Mouse (Mus musculus): ENCODE data around the gene Nmrk2.
"Not testable (repeated sequence)": the region's sequence is repeated elsewhere in the genome, so short reads cannot be mapped to it uniquely, and the experiment has no call there.

The Nmrk2 gene

DNA sequence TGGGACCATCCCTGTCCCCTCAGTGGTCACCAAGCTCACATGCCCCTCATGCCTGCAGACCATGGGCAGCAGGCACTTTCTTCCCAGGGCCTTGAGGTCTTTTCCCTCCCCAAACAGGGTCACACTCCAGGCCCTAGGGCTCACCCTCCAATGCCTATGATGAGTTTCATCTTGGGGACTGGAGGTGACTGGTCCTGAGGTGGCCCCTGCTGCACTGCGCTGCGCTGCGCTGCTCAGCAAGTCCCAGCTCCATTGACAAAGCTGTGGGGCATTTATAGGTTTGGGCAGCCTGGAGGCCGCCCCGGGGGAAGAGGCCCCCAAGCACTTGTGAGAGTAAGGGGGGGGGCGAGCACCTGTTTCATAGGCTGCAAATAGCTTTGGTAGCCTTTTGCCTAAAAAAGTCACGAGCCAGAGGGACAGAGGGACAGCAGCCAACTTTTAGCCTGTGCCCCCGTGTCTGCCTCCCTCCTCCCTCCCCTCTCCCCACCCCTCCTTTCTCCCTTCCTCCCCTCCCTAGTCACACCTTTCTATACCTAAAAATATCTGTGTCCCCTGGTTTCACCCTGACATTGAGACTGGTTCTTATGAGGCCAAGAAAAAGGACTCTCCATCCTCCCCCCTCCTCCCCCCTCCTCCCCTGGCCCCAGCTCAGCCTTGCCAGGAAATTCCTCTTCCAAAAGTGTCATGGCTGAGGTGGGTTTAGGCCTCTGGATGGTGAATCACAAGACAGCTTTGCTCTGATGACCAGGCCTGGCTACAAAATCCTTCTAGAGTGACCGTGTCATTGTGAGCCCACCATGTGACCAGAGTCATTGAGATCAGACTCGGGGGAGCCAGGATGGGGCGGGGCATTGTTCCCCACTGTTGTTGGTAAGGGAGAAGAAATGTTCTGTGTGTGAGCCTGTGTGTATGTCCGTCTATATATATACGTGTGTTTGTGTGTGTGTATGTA lies at the start of gene Nmrk2:
Gene Nmrk2 (minus strand): TSS at position 245 of the 952 bp plus-strand sequence.
- DNase-seq (ENCODE audit: low spot score in 2 of 2): no peak

DNA sequence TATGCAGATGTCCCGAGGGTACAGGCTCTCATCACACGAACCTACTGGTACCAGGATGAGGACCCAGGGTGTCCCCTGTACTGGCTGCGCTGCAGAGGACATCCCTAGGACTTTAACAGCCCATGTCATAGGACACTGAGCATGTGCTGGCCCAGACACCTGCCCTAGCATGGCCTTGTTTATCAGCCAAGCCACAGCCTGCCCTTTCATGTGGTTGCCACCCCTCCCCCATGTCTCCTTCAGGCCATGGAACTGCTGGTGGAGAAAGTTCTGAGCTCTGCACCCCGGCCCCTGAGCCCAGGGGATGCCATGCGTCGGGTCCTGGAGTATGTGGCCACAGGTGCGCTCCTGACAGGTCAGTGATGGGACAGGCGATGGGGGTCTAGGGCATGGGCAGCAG lies 47.6 kb upstream of the Nmrk2 start:
- no peak for DNase-seq (ENCODE audit: low spot score in 2 of 2)

DNA sequence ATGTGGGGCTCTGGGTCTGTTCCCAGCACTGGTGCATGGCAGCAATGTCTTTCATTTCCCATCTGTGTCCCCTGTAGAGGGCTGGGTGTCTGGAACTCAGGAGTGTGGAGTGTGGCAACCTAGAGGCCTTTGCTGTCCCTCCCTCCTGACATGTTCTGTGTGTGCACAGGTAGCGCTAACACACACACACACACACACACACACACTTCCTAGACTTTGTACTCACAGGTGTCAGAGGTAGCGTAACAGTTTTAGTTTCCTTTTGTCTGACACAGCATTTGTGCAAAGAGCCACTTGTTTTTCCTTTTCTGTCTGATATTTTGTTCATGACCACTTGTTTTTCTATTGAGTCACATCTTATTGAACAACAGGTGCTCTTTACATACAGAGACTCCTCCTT lies 46.0 kb upstream of the Nmrk2 start:
- DNase-seq (ENCODE audit: low spot score in 2 of 2): no peak

DNA sequence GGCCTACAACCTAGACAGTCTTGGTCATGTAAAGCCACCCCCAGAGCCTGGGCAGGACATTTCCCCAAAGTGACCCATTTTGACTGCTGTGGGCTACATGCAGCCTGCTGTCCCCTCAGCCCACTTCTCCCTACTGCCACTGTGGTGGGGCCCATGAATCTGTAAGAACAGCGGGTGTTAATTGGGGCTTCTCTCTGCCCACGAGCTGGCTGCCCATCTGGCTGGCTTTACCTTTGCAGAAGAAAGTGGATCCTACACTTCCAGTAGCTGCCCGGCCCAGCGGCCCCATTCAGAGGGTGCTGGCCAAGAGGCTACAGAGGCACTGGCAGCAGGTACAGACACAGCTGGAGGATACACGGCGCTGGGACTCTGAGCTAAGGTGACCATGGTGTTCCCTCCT lies 43.3 kb upstream of the Nmrk2 start:
- DNase-seq (ENCODE audit: low spot score in 2 of 2): no peak

DNA sequence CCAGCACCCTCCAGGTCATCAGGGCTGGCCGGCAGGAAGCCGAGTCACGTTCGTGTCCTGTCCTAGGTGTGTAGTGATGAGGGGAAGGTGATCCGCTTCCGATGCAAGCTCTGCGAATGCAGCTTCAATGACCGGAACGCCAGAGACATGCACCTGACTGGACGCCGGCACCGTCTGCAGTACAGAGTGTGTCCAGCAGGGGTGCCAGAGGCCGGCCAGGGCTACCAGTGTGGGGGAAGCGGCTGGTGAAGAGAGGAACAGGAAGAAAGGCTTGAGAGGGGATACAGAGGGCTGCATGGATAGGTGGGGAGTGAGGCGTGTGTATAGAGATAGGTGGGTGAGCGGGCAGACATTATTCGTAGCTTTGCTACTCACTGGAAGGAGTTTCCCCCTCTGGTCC lies 42.7 kb upstream of the Nmrk2 start:
- DNase-seq (ENCODE audit: low spot score in 2 of 2): peak; percentile 64 to 87

DNA sequence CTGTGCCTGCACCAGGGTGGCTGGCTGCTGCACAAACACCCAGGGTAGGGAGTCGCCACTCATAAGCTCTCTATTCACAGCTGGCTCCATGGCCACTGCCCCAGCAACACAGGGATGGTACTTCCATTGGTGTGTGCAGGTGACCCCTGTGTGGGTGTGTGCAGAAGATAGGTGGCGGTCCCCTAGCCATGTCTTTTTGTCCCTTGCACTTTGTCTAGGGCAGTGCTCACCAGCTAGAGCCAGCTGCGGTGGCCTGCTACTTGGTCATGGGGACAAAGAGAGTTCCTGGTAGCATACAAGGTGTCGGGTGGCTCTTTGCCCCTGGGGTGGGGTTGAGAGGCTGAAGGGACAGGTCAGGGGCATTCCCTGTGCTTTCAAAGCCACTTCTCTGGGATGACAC lies 42.3 kb upstream of the Nmrk2 start:
- no peak for DNase-seq (ENCODE audit: low spot score in 2 of 2)

DNA sequence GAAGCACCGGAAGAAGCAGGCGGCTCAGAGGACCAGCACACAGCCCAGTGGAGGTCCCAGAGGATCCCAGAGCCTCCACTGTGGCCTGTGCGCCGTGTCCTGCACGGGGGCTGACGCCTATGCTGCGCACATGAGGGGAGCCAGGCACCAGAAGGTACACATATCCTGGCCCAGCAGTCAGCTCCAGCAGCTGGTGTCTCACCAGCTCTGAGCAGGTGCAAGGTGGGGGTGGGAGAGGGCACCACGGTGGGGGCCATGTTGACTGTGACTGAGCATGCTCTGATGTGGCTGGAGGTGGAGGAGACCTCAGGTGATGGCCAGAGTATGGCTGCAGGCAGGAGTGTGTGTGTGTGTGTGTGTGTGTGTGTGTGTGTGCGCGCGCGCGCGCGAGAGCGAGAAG lies 40.2 kb upstream of the Nmrk2 start:
- no peak for DNase-seq (ENCODE audit: low spot score in 2 of 2)

DNA sequence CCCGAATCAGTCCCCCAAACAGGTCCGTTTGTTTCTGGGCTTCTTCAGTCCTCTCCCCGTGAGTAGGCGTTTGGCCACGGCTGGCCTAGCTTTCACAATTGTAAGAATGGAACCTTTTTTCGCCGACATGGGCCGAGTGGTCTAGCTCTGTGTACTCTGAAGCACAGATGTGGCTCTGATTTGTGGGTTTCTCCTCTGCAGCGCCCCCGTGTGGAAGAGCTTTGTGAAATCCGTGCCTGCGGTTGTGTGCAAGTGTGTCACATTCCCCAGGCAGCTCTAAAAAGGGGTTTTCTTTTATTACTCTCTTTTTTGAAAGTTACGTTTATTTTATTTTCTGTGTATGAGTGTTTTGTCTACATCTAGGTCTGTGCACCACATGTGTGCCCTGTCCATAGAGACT lies 39.0 kb upstream of the Nmrk2 start:
- DNase-seq (ENCODE audit: low spot score in 2 of 2): no peak

DNA sequence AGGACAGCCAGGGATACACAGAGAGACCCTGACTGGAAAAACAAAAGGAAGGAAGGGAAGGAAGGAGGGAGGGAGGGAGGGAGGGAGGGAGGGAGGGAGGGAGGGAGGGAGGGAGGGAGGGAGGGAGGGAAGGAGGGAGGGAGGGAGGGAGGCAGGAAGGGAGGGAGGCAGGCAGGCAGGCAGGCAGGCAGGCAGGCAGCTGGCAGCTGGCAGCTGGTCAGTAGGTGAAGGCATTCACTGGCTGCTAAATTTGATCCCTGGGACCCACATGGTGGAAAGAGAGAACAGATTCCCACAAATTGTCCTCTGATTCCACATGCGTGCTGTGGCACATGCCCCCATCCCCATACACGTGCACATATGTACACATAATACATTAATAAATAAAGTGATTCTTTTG lies 36.8 kb upstream of the Nmrk2 start:
- DNase-seq (ENCODE audit: low spot score in 2 of 2): no peak

DNA sequence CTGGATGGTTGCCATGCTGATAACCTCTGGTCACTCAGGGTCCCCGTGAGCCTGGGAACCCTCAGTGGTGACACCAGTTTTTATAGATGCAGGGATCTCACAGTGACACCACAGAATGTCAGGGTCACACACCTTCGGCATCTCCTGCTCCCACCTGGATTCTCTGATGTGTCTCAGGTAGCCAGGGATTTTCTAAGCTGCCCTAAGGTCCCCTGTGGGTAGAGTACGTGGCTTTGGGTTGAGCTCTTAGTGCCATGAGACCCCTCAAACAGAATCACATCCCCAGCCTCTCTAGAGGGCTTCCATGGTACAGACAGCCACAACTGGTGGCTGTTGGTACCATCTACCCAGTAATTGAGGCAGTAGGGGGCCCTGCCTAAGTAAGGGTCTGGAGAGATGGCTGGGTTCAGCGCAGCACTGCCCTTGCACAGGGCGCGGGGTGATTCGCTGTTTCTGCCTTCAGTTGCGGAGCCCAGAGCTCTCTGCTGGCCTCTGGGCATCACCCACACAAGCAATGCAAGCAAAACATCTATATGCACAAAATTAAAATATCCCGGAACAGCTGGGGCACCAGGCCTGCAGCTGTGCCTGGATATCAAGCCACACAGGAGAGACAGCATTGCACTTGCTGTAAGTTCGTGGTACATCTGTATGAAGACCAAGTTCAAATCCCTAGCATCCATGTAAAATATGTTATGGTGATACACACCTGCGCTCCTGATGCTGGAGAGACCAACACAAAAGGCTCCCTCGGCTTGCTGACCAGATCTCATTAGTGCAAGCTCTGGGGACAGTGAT lies 34.8 kb upstream of the Nmrk2 start:
- no peak for DNase-seq (ENCODE audit: low spot score in 2 of 2)

DNA sequence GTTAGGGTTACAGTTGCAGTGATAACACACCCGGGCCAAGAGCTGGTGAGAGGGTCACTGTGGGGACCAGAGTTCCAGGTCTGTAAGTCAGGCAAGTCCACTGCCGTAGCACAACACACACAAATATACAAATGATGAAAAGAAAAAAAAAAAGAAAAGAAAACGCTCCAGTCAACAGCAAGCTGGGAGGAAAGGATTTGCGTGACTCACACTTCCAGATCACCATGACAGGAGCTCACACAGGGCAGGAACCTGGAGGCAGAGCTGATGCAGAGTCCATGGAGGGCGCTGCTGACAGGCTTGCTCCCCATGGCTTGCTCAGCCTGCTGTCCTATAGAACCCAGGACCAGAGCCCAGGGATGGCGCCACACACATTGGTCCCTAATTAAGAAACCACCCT lies 32.4 kb upstream of the Nmrk2 start:
- no peak for DNase-seq (ENCODE audit: low spot score in 2 of 2)

DNA sequence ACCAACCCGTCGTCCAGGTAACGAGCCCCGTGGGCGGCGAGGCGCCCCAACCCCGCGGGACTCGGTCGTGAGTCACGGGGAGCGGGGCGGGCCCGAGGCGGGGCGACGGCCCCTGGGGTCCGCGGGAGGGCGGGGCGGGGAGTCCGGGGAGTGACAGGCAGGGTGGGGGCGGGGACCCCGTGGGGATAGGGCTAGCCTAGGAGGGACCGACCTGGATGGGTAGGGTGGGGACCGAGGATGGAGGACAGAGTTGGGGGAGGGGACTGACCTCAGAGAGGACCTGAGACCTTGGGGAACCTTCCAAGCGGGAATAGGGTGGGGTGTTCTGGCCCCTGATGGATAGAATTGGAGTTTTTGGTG lies 31.4 kb upstream of the Nmrk2 start:
- no peak for DNase-seq (ENCODE audit: low spot score in 2 of 2)

DNA sequence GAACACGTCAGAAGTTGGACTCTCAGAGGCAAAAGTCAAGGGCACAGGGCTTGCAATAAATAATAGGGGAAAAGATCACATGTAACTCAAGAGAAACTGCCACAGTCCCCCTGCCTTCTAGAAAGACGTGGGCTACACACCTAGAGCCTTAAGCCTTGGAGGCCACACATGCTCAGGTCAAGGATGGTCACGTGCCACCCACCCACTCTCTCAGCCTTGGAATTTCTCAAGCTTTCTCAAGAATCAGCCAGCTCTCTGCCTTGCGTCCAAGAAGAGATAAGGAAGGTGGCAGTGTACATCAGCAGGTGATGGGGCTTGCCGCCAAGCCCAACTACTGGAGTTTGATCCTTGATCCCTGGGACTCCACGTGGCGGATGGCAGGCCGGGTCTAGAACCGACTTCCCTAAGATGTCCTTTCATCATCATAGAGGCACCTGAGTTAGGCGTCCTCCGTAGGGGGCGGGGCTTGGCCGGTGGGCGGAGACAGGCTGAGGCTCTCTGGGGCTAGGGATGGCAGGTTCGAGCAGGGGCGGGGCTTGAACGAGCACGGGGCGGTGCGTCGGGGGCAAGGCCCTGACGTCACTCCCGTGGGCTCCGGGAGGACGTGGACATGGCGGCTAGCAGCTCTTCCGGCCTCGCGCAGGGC lies 30.9 kb upstream of the Nmrk2 start, which contains the start of gene Zfr2:
Gene Zfr2 (plus strand): TSS at position 576 of the 646 bp plus-strand sequence.
- DNase-seq (ENCODE audit: low spot score in 2 of 2): peak; percentile 88 to 93

DNA sequence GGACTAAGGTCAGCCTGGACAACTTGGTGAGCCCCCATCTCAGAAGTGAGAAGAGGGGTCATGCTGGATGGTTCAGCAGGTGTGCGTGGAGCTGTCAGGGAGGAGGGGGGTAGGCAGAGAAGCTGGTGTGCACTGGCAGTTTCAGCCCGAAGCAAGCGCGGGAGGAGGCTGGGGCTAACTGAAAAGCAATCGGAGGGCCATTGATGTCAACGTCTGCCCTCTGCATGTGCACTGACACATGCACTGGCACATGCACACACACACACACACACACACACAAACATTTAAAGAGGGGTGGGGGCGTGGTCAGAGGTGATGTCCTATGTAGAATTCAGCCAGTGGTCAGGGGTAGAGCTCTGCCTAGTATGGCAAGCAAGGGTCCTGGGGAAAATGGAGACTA lies 29.6 kb upstream of the Nmrk2 start:
- no peak for DNase-seq (ENCODE audit: low spot score in 2 of 2)

DNA sequence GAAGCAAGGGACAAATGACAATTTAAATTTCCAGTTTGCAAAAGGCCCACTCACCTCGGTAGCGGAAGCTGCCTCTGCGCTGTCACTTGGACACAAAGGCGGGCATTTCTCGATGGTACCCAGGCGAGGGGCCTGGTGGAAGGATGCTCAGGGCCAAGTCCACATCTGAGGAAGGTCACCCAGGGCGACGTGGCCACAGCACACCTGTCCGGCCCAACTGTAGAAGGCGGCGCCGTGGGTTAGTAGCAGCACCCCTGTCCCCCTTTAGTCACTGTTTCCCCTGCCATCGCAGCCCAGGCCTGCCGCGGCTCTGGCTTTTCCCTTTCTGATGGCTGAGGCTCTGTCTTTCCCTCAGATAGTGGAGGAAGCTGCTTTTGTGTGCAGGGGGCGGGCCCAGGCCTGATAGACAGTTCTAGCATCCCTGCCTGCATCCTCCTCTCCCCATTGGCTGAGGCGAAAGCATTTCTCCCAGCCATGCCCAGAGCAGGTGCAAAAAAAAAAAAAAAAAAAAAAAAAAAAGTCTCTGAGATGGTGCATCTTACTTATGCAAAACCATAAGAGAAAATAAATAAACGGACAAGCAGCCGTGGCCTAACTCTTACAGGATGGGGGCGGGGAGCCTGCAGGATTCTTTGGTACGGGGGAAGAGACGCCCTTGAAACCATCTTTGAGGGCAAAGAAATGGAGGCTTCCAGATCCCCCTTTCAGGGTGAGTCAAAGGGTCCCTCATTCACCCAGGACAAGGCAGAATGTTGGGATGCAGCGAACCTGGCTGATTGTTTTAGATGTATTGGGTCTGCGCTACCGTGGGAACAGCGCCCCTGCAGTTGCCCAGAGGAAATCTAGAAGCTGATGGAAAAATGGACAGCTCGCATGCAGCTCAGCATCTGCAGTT lies 28.8 kb upstream of the Nmrk2 start, which contains the start of gene Atcay:
Gene Atcay (minus strand): TSS at position 396 of the 895 bp plus-strand sequence.
- no peak for DNase-seq (ENCODE audit: low spot score in 2 of 2)

DNA sequence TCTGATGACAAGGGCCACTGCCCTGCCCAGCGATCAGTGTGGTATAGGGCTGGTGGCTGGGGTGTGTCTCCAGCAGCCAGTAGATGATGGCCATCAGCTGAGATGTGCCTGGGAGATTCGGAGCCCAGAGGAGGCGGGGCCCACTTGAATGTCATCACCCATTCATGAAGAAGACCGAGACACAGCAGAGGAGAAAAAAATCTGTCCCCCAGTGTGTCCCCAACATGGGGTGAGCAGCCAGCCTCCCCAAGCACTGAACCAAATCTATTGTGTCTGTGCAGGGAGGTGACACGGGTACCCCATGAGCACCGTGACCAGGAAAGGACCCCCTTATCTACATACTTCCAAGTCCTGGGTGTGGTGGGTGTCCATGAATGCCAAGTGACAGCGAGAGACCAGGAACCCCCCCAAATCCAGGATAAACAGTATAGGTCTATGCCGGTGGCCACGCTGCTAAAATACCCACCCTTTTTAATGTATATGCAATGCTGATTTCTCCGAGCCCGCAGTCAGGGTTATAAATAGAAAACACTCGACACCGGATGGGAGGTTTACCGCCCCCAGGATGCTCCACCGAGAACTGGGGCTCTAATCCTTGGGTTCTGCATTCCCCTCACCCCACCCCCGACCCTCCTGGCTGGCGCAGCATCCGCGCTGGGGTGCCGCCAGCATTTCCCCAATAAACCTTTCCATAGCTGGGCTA lies 28.0 kb upstream of the Nmrk2 start:
- DNase-seq (ENCODE audit: low spot score in 2 of 2): no peak

DNA sequence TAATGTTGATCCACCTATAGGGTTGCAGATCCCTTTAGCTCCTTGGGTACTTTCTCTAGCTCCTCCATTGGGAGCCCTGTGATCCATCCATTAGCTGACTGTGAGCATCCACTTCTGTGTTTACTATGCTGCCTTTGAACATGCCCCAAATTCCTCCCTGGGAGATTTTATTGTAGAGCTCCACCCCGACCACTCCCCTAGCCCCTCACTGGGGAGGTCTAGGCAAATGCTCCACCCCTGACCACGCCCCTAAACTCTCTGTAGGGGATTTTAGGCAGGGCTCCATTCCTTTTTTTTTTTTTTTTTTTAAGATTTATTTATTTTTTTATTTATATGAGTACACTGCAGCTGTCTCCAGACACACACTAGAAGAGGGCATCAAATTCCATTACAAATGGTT lies 21.9 kb upstream of the Nmrk2 start:
- DNase-seq (ENCODE audit: low spot score in 2 of 2): not testable (repeated sequence)

DNA sequence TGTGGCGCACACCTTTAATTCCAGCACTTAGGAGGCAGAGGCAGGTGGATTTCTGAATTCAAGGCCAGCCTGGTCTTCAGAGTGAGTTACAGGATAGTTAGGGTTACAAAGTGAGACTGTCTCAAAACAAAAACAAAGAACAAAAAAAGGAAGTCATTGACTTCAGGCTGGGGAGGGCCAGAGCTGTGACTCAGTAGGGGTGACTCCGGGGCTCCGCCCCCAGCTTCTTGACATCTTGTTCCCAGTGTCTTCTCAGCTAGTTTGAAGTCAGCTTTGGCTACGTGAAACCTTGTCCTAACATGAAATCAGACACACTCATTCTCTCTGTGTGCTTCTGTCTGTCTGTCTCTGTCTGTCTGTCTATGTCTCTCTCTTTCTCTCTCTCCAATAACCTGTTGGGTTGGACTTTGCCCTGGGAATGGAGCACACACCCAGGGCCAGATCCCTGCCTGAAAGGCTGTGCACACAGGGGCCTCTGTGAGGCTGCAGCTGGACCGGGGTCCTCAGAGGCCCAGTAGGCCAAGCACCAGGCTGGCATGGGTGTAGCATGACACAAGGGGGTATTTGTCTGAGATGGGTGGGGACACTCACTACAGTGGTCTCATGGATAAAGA lies 19.7 kb upstream of the Nmrk2 start:
- DNase-seq (ENCODE audit: low spot score in 2 of 2): no peak

DNA sequence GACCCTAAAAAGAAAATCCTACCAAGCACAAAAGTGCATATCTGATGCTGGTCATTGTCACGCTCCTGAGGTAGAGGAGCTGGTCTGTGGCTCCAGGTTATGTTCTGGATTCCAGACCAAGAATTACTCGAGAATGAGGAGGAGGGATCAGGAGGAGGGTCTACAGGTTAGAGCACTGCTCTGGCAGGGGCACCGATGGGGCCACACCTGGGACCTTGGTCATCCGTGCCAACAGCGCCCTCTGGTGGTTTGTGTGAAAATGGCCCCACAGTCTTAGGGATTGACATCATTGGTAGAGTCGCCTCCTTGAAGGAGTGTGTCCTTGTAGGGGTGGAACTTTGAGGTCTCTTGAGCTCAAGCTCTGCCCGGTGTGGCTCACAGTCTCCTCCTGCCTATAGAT lies 16.1 kb upstream of the Nmrk2 start:
- DNase-seq (ENCODE audit: low spot score in 2 of 2): peak; percentile 36 to 55

DNA sequence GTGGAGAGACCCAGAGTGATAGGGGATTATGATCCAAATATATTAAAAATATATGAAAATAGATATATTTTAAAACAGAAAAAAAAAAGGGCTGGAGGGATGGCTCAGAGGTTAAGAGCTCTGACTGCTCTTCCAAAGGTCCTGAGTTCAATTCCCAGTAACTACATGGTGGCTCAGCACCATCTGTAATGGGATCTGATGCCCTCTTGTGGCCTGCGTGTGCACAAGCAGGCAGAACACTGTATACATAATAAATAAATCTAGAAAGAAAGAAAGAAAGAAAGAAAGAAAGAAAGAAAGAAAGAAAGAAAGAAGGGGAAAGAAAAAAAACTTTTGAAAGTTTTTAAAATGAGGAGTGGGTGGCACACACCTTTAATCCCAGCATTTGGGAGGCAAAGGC lies 15.4 kb upstream of the Nmrk2 start:
- DNase-seq (ENCODE audit: low spot score in 2 of 2): not testable (repeated sequence)
